Mouse (Mus musculus) left cerebral cortex, adult 11 months (tissue): ENCODE results near the gene Ift88.

ENCODE experiments used
- DNase-seq: peaks from one replicate; pipeline ENCODE4 v3.0.0; 2022; ENCODE audit warnings: low spot score

Gene Ift88

DNA sequence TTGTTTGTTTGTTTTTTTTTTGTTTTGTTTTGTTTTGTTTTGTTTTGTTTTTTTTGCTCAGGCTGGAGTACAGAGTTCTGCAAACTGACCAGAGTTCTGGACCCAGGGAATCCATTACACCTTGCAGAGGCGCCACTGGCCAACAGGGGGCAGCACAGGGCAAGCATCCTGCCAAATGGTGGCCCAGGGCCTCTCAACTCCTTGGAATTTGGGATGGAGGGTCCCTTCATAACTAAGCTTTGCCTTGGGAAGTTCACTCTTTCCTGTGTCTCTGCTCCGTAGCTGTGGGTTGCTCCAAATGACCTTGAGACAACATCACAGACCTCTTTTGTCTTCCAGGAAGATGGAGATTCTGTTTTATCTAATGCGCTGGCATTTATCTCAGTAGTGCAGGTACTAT is 109.4 kb downstream of the Ift88 start:
- DNase-seq, result no peak

DNA sequence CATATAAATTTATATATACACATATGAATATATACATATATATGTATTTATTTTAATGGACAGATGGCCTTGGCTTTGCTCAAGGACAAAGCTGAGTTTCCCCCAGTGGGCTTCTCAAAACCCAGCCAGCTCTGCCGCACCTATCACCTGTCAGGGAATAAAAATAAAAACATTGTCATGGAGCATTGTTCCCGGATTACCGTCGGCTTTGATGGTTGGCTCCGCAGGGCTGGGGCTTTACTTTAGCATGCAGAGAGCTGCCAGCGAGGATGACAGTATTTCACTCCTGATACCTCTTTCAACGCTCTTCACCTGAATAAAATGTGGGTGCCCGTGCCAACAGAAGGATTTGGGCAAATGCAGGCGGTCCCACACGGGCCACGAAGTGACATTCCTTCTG is 110.0 kb downstream of the Ift88 start:
- DNase-seq, result no peak

DNA sequence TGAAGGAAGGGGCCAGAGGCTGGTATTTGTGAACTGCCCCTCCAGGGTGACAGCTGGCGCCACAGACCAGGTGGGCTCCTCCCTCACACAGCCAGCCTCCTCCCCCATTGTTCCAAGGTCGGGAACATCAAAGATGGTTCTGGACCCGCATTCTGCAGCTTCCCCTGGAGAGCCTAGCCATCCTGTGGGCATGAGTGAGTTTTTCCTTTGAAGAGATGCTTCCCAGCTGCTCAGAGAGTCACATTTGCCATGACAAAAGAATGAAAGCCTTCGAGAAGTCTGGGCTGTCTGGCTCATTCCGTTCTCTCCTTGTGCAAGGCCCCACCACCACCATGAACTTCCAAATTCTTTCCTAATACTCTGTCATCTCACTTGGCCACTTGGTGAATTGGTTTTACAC is 110.5 kb downstream of the Ift88 start:
- no peak for DNase-seq

DNA sequence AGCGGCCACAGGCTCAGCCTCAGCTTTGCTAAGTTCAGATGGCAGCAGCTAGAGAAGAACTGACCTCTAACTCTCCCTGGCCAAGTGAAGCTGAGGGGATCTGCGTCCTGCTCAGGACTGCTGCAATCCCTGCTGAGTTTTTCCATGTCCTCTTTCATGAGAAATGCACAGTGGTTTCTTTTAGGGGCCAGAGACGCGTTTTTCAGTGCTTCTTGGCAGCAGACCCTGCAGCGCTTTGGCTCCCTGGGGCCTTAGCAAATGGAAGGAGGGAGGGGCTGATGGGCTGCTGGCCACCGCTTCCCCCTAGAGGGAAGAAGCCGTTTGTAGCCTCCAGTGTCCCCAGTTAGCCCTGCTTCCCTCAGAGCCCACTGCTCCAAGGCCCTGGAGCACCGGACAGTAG is 111.1 kb downstream of the Ift88 start:
- DNase-seq, result no peak

DNA sequence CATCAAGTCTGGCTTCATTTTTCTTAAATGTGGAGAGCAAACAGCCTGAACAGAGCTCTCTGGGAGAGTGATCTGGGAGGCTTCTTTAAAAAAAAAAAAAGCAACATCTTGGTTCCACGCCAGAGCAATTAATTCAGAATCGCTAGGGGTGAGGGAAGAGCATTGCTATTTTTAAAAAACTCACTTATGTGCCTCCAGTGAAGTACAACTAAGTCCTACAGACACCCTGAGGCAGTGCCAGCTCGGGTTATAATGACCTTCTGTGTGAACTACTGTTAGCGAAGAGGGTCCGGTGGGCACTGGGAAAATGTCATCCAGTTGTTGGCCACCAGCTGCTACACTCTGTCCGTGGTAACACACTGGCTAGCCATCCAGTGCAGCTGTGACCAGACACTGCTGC is 111.8 kb downstream of the Ift88 start:
- no peak for DNase-seq

DNA sequence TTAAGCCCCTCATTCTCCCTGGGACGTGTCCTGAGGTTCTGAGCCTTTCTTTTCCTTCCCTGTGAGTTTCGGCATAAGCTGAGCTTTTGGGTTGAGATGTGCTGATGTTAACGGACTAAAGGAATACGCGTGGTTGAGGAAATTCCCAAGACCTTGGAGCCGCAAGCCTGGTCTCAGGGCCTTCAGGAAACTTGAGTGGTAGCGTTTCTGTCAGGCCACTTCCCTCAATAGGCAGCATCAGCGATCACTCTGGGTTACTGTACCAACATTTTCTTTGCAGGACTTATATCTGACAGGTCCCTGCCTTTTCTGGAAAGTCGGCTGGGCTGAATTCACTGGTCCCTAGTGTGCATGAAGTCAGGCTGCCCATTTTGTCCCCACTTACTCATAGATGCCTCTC is 113.0 kb downstream of the Ift88 start:
- DNase-seq, result no peak

DNA sequence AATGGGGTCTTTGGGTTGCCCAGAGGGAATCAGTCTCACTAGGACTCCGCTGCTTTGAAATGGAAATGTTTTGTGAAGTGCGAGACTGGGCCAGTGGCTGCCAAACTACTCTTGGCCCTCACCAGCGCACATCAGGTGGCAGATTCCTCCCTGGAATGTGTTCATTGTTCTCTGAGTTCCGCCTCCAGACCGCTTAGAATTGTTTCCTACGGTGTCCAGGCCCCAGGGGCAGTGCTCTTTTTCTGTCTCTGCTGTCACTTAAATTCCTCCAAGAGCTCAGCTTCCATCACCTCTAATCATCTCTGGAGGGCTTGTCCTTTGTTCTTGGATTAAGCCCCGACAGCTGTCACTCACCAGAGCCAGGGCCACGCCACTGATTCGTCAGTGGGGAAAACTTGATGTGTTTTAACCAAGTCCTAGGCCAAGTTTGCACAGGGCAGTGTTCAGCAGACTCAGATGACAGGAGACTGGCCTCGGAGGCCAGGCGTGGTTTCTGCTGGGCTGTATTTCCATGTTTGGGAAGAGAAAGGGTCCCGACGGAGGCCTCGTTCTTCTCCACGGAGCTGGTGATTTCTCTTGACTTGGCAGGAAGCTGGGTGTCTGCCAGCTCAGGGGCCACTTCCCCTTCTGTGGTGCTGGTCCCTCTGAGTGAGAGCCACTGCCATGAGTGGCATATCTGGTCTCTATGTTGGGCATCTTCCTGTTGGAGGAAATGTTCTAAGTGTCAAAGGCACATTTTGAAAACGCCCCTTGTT is 113.6 kb downstream of the Ift88 start:
- no peak for DNase-seq

DNA sequence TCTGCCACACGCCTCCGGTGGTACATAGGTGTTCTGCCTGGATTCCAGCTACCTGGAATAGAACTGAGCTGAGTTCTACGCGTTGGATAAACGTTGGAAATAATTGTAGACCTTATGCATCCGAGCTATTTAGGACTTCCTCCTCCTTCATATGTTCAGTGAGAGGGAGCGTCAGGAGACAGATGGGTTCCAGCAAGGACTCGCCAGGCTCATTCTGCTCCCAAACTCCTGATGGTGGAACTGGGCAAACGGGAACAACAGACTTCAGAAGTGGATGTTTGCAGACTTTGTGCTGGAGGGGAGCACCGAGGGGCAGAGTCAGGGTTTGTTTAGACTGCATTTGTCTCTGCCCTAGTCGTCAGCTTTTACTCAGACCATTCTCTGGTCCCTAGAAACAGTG is 116.8 kb downstream of the Ift88 start:
- no peak for DNase-seq

DNA sequence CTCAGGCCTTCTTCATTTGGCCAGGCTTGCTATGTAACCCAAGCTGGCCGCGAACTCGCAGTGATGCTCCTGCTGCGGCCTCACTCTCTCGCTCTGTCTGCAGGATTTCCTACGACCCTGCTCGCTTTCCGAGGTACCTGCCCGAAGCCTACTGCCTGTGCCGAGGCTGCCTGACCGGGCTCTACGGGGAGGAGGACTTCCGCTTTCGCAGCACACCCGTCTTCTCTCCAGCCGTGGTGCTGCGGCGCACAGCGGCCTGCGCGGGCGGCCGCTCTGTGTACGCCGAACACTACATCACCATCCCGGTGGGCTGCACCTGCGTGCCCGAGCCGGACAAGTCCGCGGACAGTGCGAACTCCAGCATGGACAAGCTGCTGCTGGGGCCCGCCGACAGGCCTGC is 118.4 kb downstream of the Ift88 start:
- no peak for DNase-seq

DNA sequence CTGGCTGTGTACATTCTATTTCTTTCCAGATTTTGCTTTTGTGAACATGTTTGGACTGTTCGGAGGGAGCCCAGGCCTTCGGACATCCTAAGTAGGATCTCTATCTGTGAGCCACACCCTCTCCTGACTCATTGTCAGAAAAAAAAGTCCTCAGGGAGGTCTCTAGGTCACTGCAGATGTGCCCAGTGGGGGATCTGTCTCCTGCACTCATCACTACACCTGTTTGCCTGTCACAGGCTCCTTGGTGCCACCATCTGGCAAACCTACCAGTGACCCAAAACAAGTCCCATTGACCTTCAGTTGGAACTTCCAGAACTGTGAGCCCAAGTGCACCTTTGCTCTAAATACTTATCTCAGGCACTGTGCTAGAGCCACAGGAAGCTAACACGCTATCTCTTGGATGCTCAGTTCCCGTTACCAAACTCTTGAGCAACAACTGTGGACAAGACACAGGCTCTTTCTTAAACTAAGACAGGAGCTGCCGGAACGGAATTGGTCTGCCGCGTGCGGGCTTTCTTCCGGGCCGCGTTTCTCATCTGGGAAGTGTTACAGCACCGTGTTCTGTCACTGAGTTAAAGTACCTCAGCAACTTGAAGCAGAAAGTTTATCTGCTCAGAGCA is 119.7 kb downstream of the Ift88 start:
- no peak for DNase-seq

DNA sequence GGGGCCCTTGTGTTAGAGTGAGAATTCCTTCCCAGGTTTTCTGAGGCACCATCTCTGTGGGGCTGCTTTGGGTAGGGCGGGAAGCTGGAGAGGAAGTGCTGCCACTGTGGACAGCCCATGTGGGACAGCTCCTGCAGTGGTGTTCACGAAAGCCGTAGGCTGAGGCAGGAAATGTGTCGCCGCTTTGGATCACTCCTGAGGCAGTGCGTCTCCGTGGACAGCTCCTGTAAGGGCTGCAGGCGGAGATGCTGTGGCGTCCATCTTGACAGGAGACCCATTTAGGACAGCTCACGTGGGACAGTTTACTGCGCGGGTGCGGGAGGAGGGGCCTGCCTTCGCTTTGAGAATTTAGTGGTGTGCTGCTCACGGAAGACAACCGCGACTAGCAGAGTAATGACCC is 121.7 kb downstream of the Ift88 start:
- no peak for DNase-seq

DNA sequence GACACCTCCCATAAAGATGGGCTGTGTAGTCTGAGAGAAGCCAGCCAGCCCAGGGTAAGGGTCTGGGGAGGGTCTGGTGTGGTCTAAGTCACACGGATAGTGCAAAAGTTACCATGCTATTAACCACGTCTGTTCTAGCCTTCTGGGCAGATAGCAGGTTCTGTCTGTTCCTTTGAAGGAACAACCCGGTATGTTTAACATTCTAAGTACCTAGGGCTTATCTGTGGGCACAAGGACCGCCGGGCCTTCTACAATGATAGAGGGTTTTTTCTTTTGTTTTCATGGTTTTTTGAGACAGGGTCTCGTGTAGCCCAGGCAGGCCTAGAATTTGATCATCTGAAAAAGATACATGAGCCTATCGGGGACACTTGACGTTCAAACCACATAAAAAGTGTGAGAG is 122.3 kb downstream of the Ift88 start:
- no peak for DNase-seq

DNA sequence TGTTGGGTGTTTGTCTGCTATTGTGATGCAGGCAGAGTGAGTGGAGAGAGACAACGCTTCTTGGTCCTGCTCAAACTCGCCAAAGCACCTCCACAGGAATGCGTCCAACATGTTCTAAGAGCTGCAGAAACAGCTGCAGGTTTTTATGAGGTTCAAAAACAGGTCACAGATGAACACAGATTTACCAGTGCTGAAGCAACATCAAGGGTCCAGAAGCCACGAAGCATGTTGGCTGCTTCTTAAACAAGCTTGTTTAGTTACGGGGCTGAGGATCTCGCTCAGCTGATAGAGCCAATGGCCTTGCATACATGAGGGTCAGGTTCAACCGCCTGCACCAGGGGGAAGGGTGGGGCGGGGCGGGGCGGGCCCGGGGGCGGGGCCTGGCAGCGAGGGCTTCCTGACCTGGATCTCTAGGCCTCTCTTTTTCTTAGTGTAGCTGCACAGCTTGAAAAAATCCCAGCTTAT is 122.7 kb downstream of the Ift88 start:
- DNase-seq, result no peak

DNA sequence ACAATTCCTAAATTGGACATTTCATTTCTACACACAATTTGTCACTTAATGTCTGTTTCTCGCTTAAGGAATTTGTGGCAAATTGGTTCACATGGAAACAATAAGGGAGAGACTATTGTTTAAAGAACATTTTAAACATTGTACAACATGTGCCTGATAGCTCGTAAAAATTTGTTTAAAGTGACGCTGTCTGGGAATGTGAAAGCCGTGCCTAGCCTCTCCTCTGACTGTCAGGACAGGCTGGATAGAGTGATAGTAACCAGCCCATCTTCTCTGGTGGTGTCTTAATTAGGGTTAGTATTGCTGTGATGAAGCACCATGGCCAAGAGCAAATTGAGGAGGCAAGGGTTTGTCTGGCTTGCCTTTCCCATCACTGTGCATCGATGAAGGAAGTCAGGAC is 123.2 kb downstream of the Ift88 start:
- no peak for DNase-seq

DNA sequence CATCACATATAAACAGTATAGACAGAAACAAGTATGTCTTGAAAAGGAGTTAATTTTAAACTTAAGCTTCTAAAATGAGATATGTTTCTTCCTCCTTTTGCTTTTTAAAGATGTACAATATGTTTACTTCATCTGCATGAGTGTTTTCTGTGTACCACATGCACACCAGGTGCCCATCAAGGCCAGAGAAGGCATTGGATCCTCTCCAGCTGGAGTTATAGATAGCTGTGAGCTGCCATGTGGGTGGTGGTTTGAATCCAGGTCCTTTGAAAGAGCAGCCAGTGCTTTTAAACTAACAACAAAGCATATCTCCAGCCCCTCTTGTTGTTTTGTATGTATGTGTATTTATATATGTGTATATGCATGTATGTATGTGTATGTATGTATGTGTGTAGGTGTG is 129.1 kb downstream of the Ift88 start:
- DNase-seq, result no peak

DNA sequence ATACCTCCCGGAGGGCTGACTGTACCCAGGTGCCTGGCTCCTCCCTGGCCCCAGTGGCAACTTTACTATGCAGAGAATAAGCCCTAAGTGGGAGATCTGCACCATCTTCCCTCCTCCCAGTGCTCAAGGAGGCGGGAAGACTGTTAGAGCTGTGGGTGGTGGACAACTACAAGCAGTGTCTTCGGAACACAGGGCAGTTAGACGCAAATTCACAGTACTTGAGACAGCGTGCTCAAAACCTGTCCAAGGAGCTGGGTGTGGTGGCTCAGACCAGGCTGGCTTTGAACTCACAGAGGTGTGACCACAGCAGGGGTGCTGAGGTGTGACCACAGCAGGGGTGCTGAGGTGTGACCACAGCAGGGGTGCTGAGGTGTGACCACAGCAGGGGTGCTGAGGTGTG is 130.6 kb downstream of the Ift88 start:
- no peak for DNase-seq

DNA sequence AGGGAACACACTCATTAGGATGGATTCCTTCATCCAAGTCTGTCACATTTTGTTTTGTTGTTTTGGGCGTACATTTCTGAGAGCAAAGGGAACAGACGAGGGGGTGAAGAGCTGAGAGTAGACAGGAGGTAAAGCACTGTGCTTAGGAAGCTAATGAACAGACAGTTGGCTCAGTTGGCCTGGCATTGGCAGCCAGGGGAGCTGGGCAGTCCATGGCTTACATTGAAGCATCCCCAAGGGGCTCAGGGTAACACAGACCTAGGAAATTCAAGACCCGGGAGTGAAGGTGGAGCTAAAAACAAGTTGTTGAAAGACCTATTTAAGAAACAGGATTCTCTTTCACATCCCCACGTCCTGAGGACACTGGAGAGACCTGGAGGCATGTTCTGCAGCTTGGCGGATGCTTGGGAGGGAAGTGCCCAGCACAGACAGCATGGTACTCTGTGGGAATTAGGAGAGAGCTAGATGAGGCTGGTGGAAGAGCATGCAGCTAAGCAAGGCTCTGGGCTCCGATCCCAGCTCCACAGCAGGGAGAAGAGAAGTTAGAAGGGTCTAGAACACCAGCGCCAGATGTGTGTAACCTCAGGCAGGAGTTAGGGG is 131.7 kb downstream of the Ift88 start:
- no peak for DNase-seq

DNA sequence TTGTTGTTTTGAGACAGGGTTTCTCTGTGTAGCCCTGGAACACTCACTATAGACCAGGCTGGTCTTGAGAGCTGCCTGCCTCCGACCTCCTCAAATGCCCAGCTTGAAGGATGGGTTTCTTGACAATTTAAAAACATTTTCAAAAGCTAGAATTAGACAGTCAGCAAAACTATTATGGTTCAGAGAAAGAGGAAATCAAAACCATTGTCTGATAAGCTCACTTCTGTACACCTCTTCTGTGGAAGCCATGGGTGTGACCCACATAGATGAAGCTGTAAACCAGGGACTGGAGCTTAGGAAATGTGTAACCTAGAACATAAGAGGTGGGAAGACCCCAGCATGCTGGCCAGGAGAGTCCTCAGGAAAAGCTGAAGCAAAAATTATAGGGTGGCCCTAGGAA is 133.1 kb downstream of the Ift88 start:
- no peak for DNase-seq

DNA sequence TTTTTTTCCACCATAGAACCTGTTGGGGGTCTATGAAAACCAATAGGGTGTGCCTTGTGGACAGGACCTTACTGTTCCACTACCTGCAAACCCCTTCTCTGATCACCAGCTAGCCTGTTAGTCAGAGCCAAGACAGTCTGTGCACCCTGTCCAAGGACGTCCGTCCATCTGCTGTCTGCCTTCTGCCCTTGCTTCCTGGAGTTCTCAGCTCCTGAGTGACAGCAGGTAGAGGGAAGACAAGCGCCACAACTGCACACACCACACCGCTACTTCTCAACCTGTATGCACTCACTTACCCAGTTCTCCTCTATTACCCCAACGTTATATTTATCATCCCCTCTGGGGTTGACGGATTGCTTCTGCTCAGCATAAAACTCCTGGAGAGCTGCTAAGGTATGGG is 141.8 kb downstream of the Ift88 start:
- no peak for DNase-seq
